Mouse (Mus musculus) layer of hippocampus, postnatal 25 days (tissue): Measurements from ENCODE around the gene Sult1b1. TPM values are rescaled to one million over a fixed set of nuclear protein-coding genes. Genes with fewer than 3 reads are reported as not detected.

Experiments
- total RNA-seq, 2 experiments: library from RNA; stranded (reverse); gene quantifications; 2 replicates each; pipeline ENCODE4 v1.2.3; 2021

Gene Sult1b1
- total RNA-seq, 2 experiments from 2014 or later, result not detected

Other genes with a start within 250 kb of the Sult1b1 start
- not detected for gene Ugt2a3, start 201.0 kb downstream of the Sult1b1 start, total RNA-seq
- not detected for gene Ugt2b38, start 114.0 kb downstream of the Sult1b1 start, total RNA-seq
- gene Ugt2a2, start 55.9 kb downstream of the Sult1b1 start, total RNA-seq, result not detected
- gene Gm43638, start 51.4 kb downstream of the Sult1b1 start, total RNA-seq, result not detected
- not detected for gene Ugt2a1, start 47.3 kb downstream of the Sult1b1 start, total RNA-seq
- gene Sult1d1, start 30.8 kb upstream of the Sult1b1 start, total RNA-seq, result not detected
- gene Sult1e1, start 53.4 kb upstream of the Sult1b1 start, total RNA-seq, result not detected
- not detected for gene Csn1s1, start 128.0 kb upstream of the Sult1b1 start, total RNA-seq
- not detected for gene Csn2, start 161.4 kb upstream of the Sult1b1 start, total RNA-seq
- gene Csn1s2a, start 236.4 kb upstream of the Sult1b1 start, total RNA-seq, result not detected